Mouse (Mus musculus): ENCODE data around the gene Piwil4.

Gene Piwil4

DNA sequence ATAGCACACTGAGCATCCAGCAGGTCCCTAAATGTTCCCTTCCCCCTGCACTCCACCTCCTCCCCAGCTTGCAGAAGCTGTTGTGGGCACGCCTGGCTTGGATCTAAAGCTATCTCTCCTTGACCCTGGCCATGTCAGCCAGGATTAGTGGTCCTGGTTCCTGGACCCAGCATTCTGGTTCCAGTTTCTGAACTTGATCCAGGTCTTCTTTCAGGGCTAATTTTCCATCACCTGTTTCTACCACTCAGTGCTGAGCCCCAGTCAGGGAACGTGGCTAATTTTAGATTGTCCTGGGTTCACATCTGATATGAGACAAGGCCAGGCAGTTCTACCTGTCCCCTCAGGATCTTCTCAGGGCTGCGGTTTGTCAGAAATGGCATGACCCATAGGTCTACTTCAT lies 74.5 kb downstream of the Piwil4 start:
- DNase-seq, result no peak

DNA sequence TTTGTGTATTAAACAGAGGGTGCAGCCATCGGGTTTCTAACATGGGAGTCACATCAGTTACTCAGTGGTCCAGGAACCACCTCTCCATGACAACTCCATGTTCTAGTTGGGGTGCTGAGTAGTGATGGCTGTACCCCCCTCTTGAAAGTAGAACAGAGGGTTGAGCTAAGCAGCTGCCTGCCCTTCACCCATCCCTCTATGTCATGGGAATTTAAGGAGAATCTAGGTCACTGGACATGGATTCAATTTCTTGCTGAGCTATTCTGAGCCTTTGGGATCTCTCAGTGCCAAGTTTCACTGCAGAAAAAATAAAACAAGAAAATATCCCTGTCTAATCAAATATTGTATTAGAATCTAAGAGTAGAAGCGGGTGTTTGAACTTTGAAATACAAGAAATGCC lies 76.9 kb downstream of the Piwil4 start:
- no peak for DNase-seq

DNA sequence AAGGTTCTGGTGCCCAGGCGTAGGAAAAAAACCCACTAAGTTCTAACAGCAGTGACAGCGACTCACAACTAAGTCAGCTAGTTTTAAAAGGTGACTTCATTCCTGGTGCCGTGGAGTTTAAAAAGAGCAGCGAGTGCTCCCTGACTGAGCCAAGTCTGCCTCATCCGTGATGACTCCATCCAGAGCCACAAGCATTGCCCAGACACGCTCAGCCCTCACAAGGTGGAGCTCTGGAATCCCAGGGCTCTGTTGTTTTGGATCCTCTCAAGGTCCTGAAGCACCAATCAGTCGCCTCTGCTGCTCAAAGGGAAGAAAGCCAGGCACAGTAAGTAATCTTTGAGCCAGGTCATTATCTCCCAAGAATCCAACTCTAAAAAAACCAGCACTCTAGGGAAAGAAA lies 77.7 kb downstream of the Piwil4 start:
- DNase-seq, result no peak

DNA sequence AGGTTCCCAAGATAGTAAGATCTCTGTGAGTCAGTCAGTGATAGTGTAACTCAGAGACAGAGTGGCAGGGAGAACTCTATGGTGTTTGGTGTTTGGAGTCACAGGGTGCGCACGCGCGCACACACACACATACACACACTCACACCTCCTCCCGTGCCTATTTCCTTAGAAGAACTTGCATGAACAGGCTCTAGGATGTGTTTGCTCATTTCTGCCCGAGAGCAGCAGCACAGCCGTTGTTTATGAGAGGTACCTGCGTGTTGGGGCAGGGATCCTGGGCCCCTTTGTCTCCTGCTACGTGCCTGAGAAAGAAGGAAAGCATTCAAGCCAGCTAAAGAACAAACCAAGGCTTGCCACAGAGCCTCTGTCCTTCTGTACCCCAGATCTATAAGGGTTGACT lies 78.4 kb downstream of the Piwil4 start:
- DNase-seq, result no peak

DNA sequence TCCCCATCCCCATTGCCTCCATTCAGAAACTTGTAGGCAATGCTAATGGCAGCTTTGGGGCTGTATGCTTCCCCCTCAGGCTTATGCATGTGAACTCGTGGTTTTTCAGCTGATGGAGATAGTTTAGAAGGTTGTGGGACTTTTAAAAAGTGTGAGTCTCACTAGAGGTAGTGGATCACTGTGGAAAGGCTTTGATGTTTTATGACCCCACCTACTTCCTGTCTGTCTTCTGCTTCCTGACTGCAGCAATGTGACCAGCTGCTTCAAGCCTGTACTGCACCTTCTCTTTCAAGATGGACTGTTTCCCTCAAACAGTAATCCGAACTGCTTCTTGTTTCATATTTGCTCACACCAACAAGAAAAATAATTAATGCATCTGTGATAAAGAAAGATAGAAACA lies 82.6 kb downstream of the Piwil4 start:
- no peak for DNase-seq

DNA sequence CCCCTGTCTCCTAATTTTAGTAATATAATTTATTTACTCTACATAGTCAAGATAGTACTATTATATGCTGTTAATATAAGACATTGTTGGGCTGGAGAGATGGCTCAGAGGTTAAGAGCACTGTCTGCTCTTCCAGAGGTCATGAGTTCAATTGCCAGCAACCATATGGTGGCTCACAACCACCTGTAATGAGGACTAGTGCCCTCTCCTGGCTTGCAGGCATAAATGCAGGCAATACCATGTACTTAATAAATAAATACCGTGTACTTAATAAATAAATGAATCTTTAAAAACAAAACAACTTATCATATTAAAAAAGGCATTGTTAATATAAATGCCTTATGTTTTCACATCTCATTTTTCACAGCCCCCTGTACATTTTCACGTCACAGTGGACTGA lies 86.5 kb downstream of the Piwil4 start:
- no peak for DNase-seq

DNA sequence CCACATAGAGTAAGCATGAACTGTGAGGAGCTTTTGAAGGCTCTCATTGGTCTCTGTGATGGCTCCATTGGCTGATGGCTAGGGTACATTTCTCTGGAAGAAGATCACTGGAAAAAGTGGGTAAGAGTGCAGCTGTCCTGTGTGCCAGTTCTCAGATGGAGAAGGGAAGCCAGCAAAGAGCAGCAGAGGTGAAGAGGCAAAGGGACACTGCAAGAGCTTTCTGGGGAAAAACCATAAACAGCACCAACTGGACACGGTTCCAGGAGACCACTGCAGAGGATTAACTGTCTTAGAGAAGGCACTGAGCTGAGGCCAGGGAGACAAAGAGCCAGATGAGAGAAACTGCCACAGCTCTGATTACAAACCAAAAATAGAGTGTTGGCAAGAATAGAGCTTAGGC lies 87.8 kb downstream of the Piwil4 start:
- DNase-seq, result no peak

DNA sequence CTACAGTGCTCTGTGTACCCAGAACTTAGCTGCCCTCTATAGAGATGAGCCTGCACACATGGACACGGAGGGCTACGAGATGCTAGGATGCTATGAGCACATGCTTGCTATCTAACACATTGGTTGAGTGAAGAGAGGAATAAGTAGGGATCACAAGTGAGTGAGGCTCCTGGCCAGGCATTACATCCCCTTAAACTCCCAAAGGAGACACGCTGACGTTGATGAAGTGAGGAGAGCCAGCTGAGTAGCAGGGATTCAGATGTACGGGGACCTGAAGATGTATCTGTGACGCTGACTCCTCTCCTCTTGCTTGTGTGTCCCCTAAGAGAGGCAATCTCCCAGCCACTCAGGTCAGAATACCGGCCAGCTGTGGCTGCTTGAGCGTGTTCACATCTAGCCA lies 92.7 kb downstream of the Piwil4 start:
- DNase-seq, result no peak

DNA sequence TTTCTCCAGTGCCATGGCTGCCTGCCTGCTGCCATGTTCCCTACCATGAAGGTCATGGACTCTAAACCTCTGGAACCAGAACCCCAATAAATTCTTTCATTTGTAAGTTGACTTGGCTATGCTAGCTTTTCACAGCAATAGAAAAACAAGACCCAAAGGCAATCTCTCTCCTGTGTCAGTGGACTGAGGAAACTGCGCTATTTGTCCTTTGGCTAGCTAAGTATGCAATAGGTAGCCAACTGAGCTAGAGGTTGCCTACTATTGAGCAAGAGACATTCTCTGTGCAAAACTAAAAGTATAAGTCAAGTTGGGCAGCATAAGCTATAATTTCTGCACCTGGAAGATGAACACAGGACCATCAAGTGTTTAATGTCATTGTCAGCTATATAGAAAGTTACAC lies 93.9 kb downstream of the Piwil4 start:
- DNase-seq, result no peak

Data from cerebellum, adult 9-11 months (tissue).